Mouse (Mus musculus) heart, postnatal 0 days (tissue): ENCODE measurements around the gene Zdhhc6. TPM values are rescaled to one million over a fixed set of nuclear protein-coding genes. Genes with fewer than 3 reads are reported as not detected.

Source experiments
- ATAC-seq: fragments of 200-750 bp; cut with Nextera tagmentation; 2 replicates; pipeline ENCODE4 v1.8.0; 2017; ENCODE audit warnings: low read depth, moderate number of reproducible peaks, moderate library complexity; ENCODE audit not compliant: insufficient read depth
- DNase-seq: peaks from one replicate; pipeline ENCODE4 v3.0.0-alpha.2; 2016; ENCODE audit warnings: low spot score
- H3K27ac ChIP-seq: fragments of 300-500 bp; sonication (generic); 2 replicates; pipeline ENCODE4 v1.5.1; 2014; ENCODE audit warnings: low read depth, mild to moderate bottlenecking
- H3K27me3 ChIP-seq: fragments of 300-500 bp; sonication (generic); 2 replicates; pipeline ENCODE4 v1.6.1; 2014; ENCODE audit warnings: low read length, mixed read lengths; ENCODE audit not compliant: control insufficient read depth, insufficient read depth
- H3K36me3 ChIP-seq: fragments of 300-500 bp; sonication (generic); replicated peaks from 2 replicates; pipeline ENCODE4 v1.6.1; 2014; ENCODE audit warnings: low read length, mixed read lengths; ENCODE audit not compliant: control insufficient read depth, insufficient read depth
- H3K4me1 ChIP-seq: fragments of 300-500 bp; sonication (generic); 2 replicates; pipeline ENCODE4 v1.6.1; 2014; ENCODE audit warnings: antibody characterized with exemption; ENCODE audit not compliant: control insufficient read depth, insufficient read depth
- H3K4me2 ChIP-seq: fragments of 300-500 bp; sonication (generic); 2 replicates; pipeline ENCODE4 v1.6.1; 2014; ENCODE audit warnings: low read depth, mild to moderate bottlenecking, low read length, moderate library complexity
- H3K4me3 ChIP-seq: fragments of 300-500 bp; sonication (generic); 2 replicates; pipeline ENCODE4 v1.5.1; 2014; ENCODE audit warnings: low read depth, low read length
- H3K9ac ChIP-seq: fragments of 300-500 bp; sonication (generic); replicated peaks from 2 replicates; pipeline ENCODE4 v1.6.1; 2014; ENCODE audit warnings: low read depth, low read length, mixed read lengths
- H3K9me3 ChIP-seq: fragments of 300-500 bp; sonication (generic); replicated peaks from 2 replicates; pipeline ENCODE4 v1.6.1; 2016; ENCODE audit warnings: low read length; ENCODE audit not compliant: control insufficient read depth
- CTCF ChIP-seq: IDR thresholded peaks from 2 replicates; pipeline ENCODE4 v1.5.1; 2016; ENCODE audit warnings: antibody characterized with exemption, control low read depth, low read depth
- EP300 ChIP-seq: IDR thresholded peaks from 2 replicates; pipeline ENCODE4 v1.6.1; 2016; ENCODE audit warnings: antibody characterized with exemption, low read depth
- WGBS: fragments of 180-500 bp; shearing (Covaris S2); extraction: QIAGEN DNeasy Blood & Tissue Kit; methylation state at CpG from one replicate; pipeline ENCODE4 v1.1.7; 2014; 5-methylcytosine and 5-hydroxymethylcytosine counted together
- polyA plus RNA-seq: library from polyadenylated mRNA; unstranded; fragments of >200 nt; fragmentation: Nextera tagmentation; extraction: Ambion mirVana; gene quantifications from 2 replicates; pipeline ENCODE4 v1.2.1, GENCODE M21; 2015
- total RNA-seq: library from RNA; depleted of rRNA; stranded (reverse); fragments of >200 nt; gene quantifications from 2 replicates; pipeline ENCODE4 v1.2.3, GENCODE M21; 2014; ENCODE audit warnings: low replicate concordance

The Zdhhc6 gene
- total and polyA plus RNA-seq, 2 experiments from 2014 or later = 31.3 to 45.3 TPM

DNA sequence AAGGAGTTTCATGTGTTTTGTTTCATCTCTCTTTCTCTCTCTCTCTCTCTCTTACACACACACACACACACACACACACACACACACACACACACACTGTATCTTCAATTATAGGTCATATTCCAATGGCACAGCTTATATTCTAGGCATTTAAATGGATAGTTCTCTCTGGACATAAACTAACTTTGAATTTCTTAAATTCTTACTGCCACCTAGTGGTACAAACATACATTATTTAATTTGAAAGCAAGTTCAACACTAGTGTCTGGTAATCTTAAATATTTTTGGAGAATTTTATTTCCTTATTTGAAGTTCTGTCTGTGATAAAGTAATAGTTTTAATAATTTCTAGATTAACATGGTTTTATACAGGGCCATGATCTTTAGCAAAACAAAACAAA is 10.8 kb downstream of the Zdhhc6 start:
- Histone ChIP-seq H3K4me1 (no peaks in the 10 kb centered on the region), H3K27ac (no peak overlapping the region), H3K9ac (no peak overlapping the region), H3K4me2 (no peak overlapping the region), H3K9me3 (no peaks in the 10 kb centered on the region), H3K36me3 (peaks cover 75% of the 10 kb centered on the region), H3K4me3 (no peak overlapping the region), H3K27me3 (no peaks in the 10 kb centered on the region)
- DNase-seq (peak; percentile 36), ATAC-seq (no peak)
- TF ChIP-seq CTCF (peak; percentile 49), EP300 (no peak)

GRCm38 (mm10) chr19:55300525-55300924 is 15.3 kb downstream of the Zdhhc6 start:
- no peaks in the 10 kb centered on the region for H3K9me3 ChIP-seq
- H3K4me1 ChIP-seq = no peaks in the 10 kb centered on the region
- peaks cover 66% of the 10 kb centered on the region for H3K36me3 ChIP-seq
- 84% methylated on average over 3 of the region's 3 CpGs for WGBS
- no peaks in the 10 kb centered on the region for H3K27me3 ChIP-seq
- H3K9ac ChIP-seq = no peak overlapping the region
- DNase-seq (no peak), ATAC-seq (no peak)
- no peak overlapping the region for H3K4me3 ChIP-seq
- H3K27ac ChIP-seq = no peak overlapping the region
- no peak for TF ChIP-seq EP300
- no peak overlapping the region for H3K4me2 ChIP-seq

DNA sequence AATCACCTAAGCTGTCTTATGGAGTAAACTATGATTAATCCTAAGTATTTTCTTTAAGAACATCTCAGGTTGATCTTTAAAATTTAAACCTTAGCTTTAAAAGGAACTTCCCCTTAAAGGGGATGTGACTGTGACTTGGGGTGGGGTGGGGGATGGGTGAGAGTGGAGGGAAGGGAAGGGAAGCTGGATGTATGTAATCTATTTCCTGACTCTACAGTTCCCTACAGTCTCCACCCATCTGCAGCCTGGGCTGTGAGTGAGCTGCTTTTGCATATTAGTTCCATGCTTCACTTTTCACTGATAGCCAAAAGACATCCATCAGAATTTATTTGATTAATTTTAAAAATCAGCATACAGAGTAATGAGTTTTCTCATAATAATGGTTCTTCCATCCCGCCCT is 16.5 kb downstream of the Zdhhc6 start:
- TF ChIP-seq EP300 (no peak), CTCF (no peak)
- no peak overlapping the region for H3K4me3 ChIP-seq
- DNase-seq (no peak), ATAC-seq (no peak)
- H3K4me1 ChIP-seq = no peaks in the 10 kb centered on the region
- H3K9me3 ChIP-seq = no peaks in the 10 kb centered on the region
- no peak overlapping the region for H3K4me2 ChIP-seq
- H3K27ac ChIP-seq = no peak overlapping the region
- no peak overlapping the region for H3K9ac ChIP-seq
- no peaks in the 10 kb centered on the region for H3K27me3 ChIP-seq
- WGBS = 86% methylated on average over 1 of the region's 1 CpGs
- H3K36me3 ChIP-seq = peaks cover 72% of the 10 kb centered on the region

GRCm38 (mm10) chr19:55297961-55298360 is 17.9 kb downstream of the Zdhhc6 start:
- no peak overlapping the region for H3K4me3 ChIP-seq
- H3K4me1 ChIP-seq = no peaks in the 10 kb centered on the region
- no peak overlapping the region for H3K9ac ChIP-seq
- H3K9me3 ChIP-seq = no peaks in the 10 kb centered on the region
- H3K27me3 ChIP-seq = no peaks in the 10 kb centered on the region
- H3K4me2 ChIP-seq = no peak overlapping the region
- TF ChIP-seq CTCF = no peak
- TF ChIP-seq EP300 = no peak
- 71% methylated on average over 5 of the region's 5 CpGs for whole genome bisulfite sequencing
- peaks cover 65% of the 10 kb centered on the region for H3K36me3 ChIP-seq
- ATAC-seq (no peak), DNase-seq (no peak)
- H3K27ac ChIP-seq = no peak overlapping the region

DNA sequence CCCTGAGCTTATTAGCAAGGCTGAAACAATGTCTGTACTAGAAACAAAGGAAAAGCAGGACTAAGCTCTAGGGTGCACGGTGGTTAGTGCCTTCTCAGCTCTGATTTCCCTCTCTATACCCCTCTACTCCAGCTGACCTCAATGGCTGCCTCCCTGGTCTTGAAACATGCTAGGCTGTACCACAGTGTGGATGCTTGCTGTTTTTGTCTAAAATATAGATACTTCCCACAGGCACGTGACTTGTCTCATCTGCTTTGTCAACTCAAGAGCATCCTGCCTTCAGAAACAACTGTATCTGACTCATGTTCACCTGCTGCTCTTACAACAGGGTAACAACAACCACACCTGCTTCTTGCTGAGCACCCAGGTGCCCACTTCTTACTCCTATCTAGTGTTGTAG is 18.3 kb downstream of the Zdhhc6 start:
- H3K36me3 ChIP-seq = peaks cover 60% of the 10 kb centered on the region
- H3K27me3 ChIP-seq = no peaks in the 10 kb centered on the region
- DNase-seq (no peak), ATAC-seq (no peak)
- H3K9ac ChIP-seq = no peak overlapping the region
- no peaks in the 10 kb centered on the region for H3K4me1 ChIP-seq
- no peak overlapping the region for H3K4me3 ChIP-seq
- no peaks in the 10 kb centered on the region for H3K9me3 ChIP-seq
- WGBS = 92% methylated on average over 2 of the region's 2 CpGs
- TF ChIP-seq EP300 (no peak), CTCF (no peak)
- no peak overlapping the region for H3K4me2 ChIP-seq
- no peak overlapping the region for H3K27ac ChIP-seq

DNA sequence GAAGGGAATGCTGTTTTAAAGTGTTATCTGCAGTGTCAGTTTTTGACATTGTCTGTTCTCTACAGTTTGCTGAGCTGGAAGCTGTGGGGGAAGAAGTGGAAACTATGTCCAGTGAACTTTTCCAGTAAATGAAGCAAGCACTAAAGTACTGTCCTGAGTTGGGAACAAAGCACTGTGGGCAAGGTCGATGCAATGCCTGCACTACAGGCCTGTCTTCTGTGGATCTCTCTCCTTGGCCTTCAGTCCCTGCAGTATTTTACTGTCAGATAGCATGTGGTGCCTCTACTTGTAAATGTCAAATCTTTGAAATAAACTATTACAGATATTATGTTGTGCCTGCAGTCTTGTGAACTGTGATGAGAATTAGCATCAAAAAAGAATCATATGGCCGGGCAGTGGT is 19.5 kb downstream of the Zdhhc6 start:
- H3K27me3 ChIP-seq = no peaks in the 10 kb centered on the region
- no peak overlapping the region for H3K4me3 ChIP-seq
- H3K4me2 ChIP-seq = no peak overlapping the region
- no peak for TF ChIP-seq EP300
- no peak for TF ChIP-seq CTCF
- WGBS = 92% methylated on average over 2 of the region's 2 CpGs
- ATAC-seq = no peak
- no peak for DNase-seq
- peaks cover 55% of the 10 kb centered on the region for H3K36me3 ChIP-seq
- H3K27ac ChIP-seq = no peak overlapping the region
- no peak overlapping the region for H3K9ac ChIP-seq
- no peaks in the 10 kb centered on the region for H3K9me3 ChIP-seq
- no peaks in the 10 kb centered on the region for H3K4me1 ChIP-seq
